Mouse (Mus musculus): ENCODE data around the gene Rab1a.

DNA sequence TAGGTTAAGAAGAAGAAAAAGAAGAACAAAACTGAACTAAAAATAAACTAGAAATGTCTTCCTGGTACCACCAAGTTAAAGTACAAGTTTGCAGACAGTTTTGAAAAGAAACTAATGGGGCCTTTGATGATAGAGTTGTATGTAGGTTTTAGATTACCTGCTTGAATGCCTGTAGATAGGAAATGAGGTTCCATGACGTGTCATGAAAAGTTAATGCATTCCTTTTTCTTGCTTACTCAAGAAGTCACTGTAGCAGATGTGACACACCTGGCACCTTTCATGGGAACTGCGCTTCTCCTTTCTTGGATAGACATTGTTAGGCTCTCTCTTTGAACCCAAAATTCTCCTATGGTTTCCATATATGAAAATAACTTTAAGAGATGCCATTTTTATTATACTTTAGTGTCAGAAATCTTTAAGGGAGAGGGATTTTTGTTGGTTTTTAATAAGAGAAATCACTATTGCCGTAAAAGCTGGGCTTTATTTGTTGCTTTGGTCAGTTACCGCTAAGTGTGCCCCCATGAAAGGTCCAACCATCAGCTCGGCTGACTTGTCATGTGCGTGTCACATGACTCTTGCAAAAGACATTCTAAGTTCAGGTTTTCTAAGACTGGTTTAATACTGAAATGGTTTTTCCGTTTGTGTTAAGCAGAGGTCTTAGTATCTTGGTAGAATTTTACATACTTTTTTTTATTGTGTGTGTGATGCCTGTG is 1.2 kb downstream of the Rab1a start:
- TF ChIP-seq CTCF (conservative IDR thresholded peaks at IDR 0.05; ENCODE audit: low read length) (no peak), NANOG (IDR thresholded peaks at IDR 0.05; ENCODE audit: borderline replicate concordance, low read length) (no peak)
